Comparison of ENCODE assay signal across 8 mouse cellular contexts in genomic region chr2:152830021-152830921, GRCm38 (mm10). TPM values are rescaled to one million over a fixed set of nuclear protein-coding genes. Genes with fewer than 3 reads are reported as not detected.
DNase-seq lines count a peak whose midpoint lies in the region; ATAC-seq and TF ChIP-seq lines count a peak whose summit lies in the region.

No protein-coding gene starts in this region.

- peak; percentile 12; the same call in 1 of the 2 replicates for TF ChIP-seq CTCF in thymus, adult 2 months (IDR thresholded peaks at IDR 0.05; ENCODE audit: borderline replicate concordance, control insufficient read depth, extremely low read depth, insufficient read depth, low read length, poor library complexity)

- H3K9me3 ChIP-seq in lung, embryonic 16.5 days (ENCODE audit: control insufficient read depth, low read length), result no peaks in the 10 kb centered on the region

- ATAC-seq in hematopoietic stem cell, adult 5-6 weeks (replicated peaks in 1 of 2; ENCODE audit: insufficient read depth in 1 of 2, low FRiP score in 2 of 2, low TSS enrichment in 1 of 2, low read depth in 1 of 2, poor library complexity in 2 of 2, severe bottlenecking in 2 of 2), result peak; percentile 88
- ATAC-seq in lung, embryonic 16.5 days (ENCODE audit: low read depth), result peak; percentile 88

- peak overlapping the region; percentile 93 for H3K9ac ChIP-seq in lung, embryonic 16.5 days (ENCODE audit: low read length)

- peak; percentile 40; the same call in 1 of the 2 replicates for TF ChIP-seq POLR2A in thymus, adult 2 months (IDR thresholded peaks at IDR 0.05; ENCODE audit: control insufficient read depth, extremely low read depth, insufficient read depth, low read length, poor library complexity)

- peaks cover 32% of the 10 kb centered on the region for H3K4me1 ChIP-seq in lung, embryonic 16.5 days (replicated peaks; ENCODE audit: control insufficient read depth, insufficient read depth, low read length)
- H3K4me1 ChIP-seq in thymus, adult 2 months (replicated peaks; ENCODE audit: control insufficient read depth, insufficient read depth, low read length), result peaks cover 14% of the 10 kb centered on the region

- 1% methylated on average over 31 of the region's 31 CpGs for WGBS in lung, embryonic 16.5 days
- WGBS in thymus, adult 2 months, result 2% methylated on average over 31 of the region's 31 CpGs

- DNase-seq in MN1 (ENCODE audit: low spot score), result peak; percentile 96
- DNase-seq in cerebellum, adult 8-10 months, result peak; percentile 81
- DNase-seq in forelimb bud, embryonic 11.5 days (ENCODE audit: low read depth, low spot score), result peak; percentile 88
- peak; percentile 69 for DNase-seq in layer of hippocampus, adult 9-10 months (ENCODE audit: low spot score)
- peak; percentile 90 for DNase-seq in ovary, adult 18-20 months (ENCODE audit: low spot score)
- peak; percentile 89 for DNase-seq in thymus, adult 2 months

- peak overlapping the region; percentile 76 for H3K4me2 ChIP-seq in lung, embryonic 16.5 days (ENCODE audit: low read depth, low read length)

- H3K4me3 ChIP-seq in lung, embryonic 16.5 days (ENCODE audit: low read length), result peak overlapping the region; percentile 74
- H3K4me3 ChIP-seq in thymus, adult 2 months (ENCODE audit: control insufficient read depth, insufficient read depth, low read length), result peak overlapping the region; percentile 70

- no peaks in the 10 kb centered on the region for H3K36me3 ChIP-seq in lung, embryonic 16.5 days (ENCODE audit: control insufficient read depth, insufficient read depth, low read length)
- no peaks in the 10 kb centered on the region; the same call in 1 of the 2 replicates for H3K36me3 ChIP-seq in thymus, adult 2 months (ENCODE audit: control insufficient read depth, insufficient read depth, low read length)

- H3K27ac ChIP-seq in lung, embryonic 16.5 days (ENCODE audit: low read length), result peak overlapping the region; percentile 99
- peak overlapping the region; percentile 82 for H3K27ac ChIP-seq in thymus, adult 2 months (ENCODE audit: control insufficient read depth, insufficient read depth, low read length)

- H3K27me3 ChIP-seq in lung, embryonic 16.5 days (ENCODE audit: control insufficient read depth, insufficient read depth, low read depth, low read length), result no peaks in the 10 kb centered on the region
- H3K27me3 ChIP-seq in thymus, adult 2 months (ENCODE audit: control insufficient read depth, insufficient read depth, low read length), result no peaks in the 10 kb centered on the region

RNA-seq across cellular contexts. Expression of gene Bcl2l1, which starts 1.3 kb away (rescaled TPM):
- 11.2 and 11.6 TPM in 2 replicates for total RNA-seq in hematopoietic stem cell, adult 5-6 weeks (2017)
- polyA plus RNA-seq in lung, embryonic 16.5 days (2015; fragmentation: Nextera tagmentation; extraction: Ambion mirVana), result 120 and 121 TPM in 2 replicates
- polyA plus RNA-seq in thymus, adult 2 months (2012; rRNA removed), result 205 and 207 TPM in 2 replicates

RNA-seq across cellular contexts. Expression of gene Tpx2, which starts 17.5 kb away (rescaled TPM):
- 68.1 and 113 TPM in 2 replicates for total RNA-seq in hematopoietic stem cell, adult 5-6 weeks (2017)
- polyA plus RNA-seq in lung, embryonic 16.5 days (2015; fragmentation: Nextera tagmentation; extraction: Ambion mirVana), result 85.8 and 101 TPM in 2 replicates
- polyA plus RNA-seq in thymus, adult 2 months (2012; rRNA removed), result 16.1 and 19.1 TPM in 2 replicates

Comparison
In these comparisons a context has a peak if more than half of its experiments do, and no peak if none do; other contexts are left out.
1. Peak in every context shown above with its lines: DNase-seq, ATAC-seq, H3K4me3 ChIP-seq and H3K27ac ChIP-seq.